7 mouse cellular contexts compared by ENCODE assay signal in the genomic region with DNA sequence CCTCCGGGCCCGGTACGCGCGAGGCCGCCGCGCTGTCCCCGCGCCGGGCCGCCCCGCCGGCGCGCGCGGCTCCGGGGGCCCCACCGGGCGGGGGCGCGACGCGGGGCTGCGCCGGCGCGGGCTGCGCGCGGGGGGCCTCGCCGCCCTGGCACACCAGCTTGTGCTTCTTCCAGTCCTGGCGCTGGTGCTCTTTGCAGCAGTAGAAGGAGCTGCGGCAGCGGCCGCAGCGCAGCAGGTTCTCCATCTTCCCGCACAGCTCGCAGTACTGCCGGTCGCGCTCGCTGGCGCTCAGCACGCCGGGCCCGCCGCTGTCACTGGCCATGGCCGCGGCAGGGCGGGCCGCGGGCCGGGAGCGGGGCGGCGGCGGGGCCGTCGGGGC. TPM values are rescaled to one million over a fixed set of nuclear protein-coding genes. Genes with fewer than 3 reads are reported as not detected.
DNase-seq lines count a peak whose midpoint lies in the region; ATAC-seq and TF ChIP-seq lines count a peak whose summit lies in the region.

No protein-coding gene starts in this region.

- peak overlapping the region; percentile 62; the same call in 1 of the 2 replicates for H3K27ac ChIP-seq in liver, adult 2 months (replicated peaks; ENCODE audit: insufficient read depth, low read depth, low read length)
- H3K27ac ChIP-seq in forebrain, embryonic 10.5 days, result peak overlapping the region; percentile 98
- H3K27ac ChIP-seq in limb, embryonic 10.5 days, result peak overlapping the region; percentile 97

- no peaks in the 10 kb centered on the region for H3K9me3 ChIP-seq in forebrain, embryonic 10.5 days
- no peaks in the 10 kb centered on the region for H3K9me3 ChIP-seq in limb, embryonic 10.5 days (replicated peaks)

- H3K36me3 ChIP-seq in liver, adult 2 months (ENCODE audit: control insufficient read depth, insufficient read depth, low read length), result no peaks in the 10 kb centered on the region
- peaks cover 17% of the 10 kb centered on the region for H3K36me3 ChIP-seq in forebrain, embryonic 10.5 days (replicated peaks)
- H3K36me3 ChIP-seq in limb, embryonic 10.5 days, result peaks cover 16% of the 10 kb centered on the region

- TF ChIP-seq POLR2A in liver, adult 2 months (IDR thresholded peaks at IDR 0.05; ENCODE audit: extremely low read depth, insufficient read depth, low read length), result no peak

- peak; percentile 8 for ATAC-seq in activated CD4-positive, CD25-positive, alpha-beta regulatory T cell, adult 4 months

- peaks cover 24% of the 10 kb centered on the region for H3K79me2 ChIP-seq in liver, adult 2 months (ENCODE audit: control insufficient read depth, insufficient read depth, low read length)

- peaks cover 14% of the 10 kb centered on the region for H3K4me1 ChIP-seq in liver, adult 2 months (ENCODE audit: control insufficient read depth, insufficient read depth, low read length)
- peaks cover 54% of the 10 kb centered on the region for H3K4me1 ChIP-seq in forebrain, embryonic 10.5 days
- H3K4me1 ChIP-seq in limb, embryonic 10.5 days, result peaks cover 43% of the 10 kb centered on the region

- peak overlapping the region; percentile 68 for H3K4me3 ChIP-seq in liver, adult 2 months (ENCODE audit: insufficient read depth, low read depth, low read length)
- peak overlapping the region; percentile 84 for H3K4me3 ChIP-seq in forebrain, embryonic 10.5 days
- peak overlapping the region; percentile 90 for H3K4me3 ChIP-seq in limb, embryonic 10.5 days

- no peak for TF ChIP-seq CTCF in liver, adult 2 months (IDR thresholded peaks at IDR 0.05; ENCODE audit: low read depth, low read length)

- no peaks in the 10 kb centered on the region for H3K27me3 ChIP-seq in liver, adult 2 months (ENCODE audit: control insufficient read depth, insufficient read depth, low read length)
- H3K27me3 ChIP-seq in forebrain, embryonic 10.5 days (ENCODE audit: poor library complexity, severe bottlenecking), result no peaks in the 10 kb centered on the region
- H3K27me3 ChIP-seq in limb, embryonic 10.5 days (ENCODE audit: low read depth, poor library complexity, severe bottlenecking), result no peaks in the 10 kb centered on the region

- WGBS in liver, adult 2 months, result 7% methylated on average over 60 of the region's 62 CpGs
- 4% methylated on average over 62 of the region's 62 CpGs for WGBS in forebrain, embryonic 10.5 days
- WGBS in limb, embryonic 10.5 days, result 6% methylated on average over 62 of the region's 62 CpGs

- H3K9ac ChIP-seq in liver, adult 2 months (ENCODE audit: low read depth, low read length), result peak overlapping the region; percentile 72

- DNase-seq in liver, adult 2 months (ENCODE audit: extremely low read depth, low read depth, low spot score), result no peak
- DNase-seq in liver, result no peak
- DNase-seq in forebrain, embryonic 10.5 days (ENCODE audit: extremely low spot score, low spot score), result peak; percentile 39
- DNase-seq in limb, embryonic 10.5 days (ENCODE audit: low spot score), result peak; percentile 61
- peak; percentile 51 for DNase-seq in naive thymus-derived CD4-positive, alpha-beta T cell, adult 2 months (ENCODE audit: low read depth)
- DNase-seq in urinary bladder, postnatal 14 days (ENCODE audit: low spot score), result no peak

RNA-seq across cellular contexts. Expression of gene Egln1, which starts 0.4 kb away (rescaled TPM):
- total RNA-seq in liver, adult 2 months (2014; rRNA removed), result 11.2 and 13.8 TPM in 2 replicates
- polyA plus RNA-seq in liver, adult 2 months (2012; rRNA removed), result 12.1 and 17.0 TPM in 2 replicates
- 10 to 100 TPM in 1 of 2 experiments, 1 to 10 TPM in 1; 9.3 to 12.4 TPM for polyA plus RNA-seq in activated CD4-positive, CD25-positive, alpha-beta regulatory T cell, adult 4 months (2017; shearing (Covaris generic))
- polyA plus RNA-seq in forebrain, embryonic 10.5 days (2016; fragmentation: Nextera tagmentation; extraction: Ambion mirVana), result 12.8 and 13.3 TPM in 2 replicates
- polyA plus RNA-seq in limb, embryonic 10.5 days (2016; fragmentation: Nextera tagmentation; extraction: Ambion mirVana), result 9.9 and 10.1 TPM in 2 replicates

RNA-seq across cellular contexts. Expression of gene Sprtn, which starts 51.0 kb away (rescaled TPM):
- total RNA-seq in liver, adult 2 months (2014; rRNA removed), result 5.4 and 6.3 TPM in 2 replicates
- 4.4 and 4.8 TPM in 2 replicates for polyA plus RNA-seq in liver, adult 2 months (2012; rRNA removed)
- polyA plus RNA-seq in activated CD4-positive, CD25-positive, alpha-beta regulatory T cell, adult 4 months (2017; shearing (Covaris generic)), result 1 to 10 TPM; 6.6 to 8.4 TPM
- polyA plus RNA-seq in forebrain, embryonic 10.5 days (2016; fragmentation: Nextera tagmentation; extraction: Ambion mirVana), result 8.8 and 10.0 TPM in 2 replicates
- polyA plus RNA-seq in limb, embryonic 10.5 days (2016; fragmentation: Nextera tagmentation; extraction: Ambion mirVana), result 9.3 and 10.4 TPM in 2 replicates

RNA-seq across cellular contexts. Expression of gene Exoc8, which starts 51.2 kb away (rescaled TPM):
- total RNA-seq in liver, adult 2 months (2014; rRNA removed), result 7.0 and 8.3 TPM in 2 replicates
- polyA plus RNA-seq in liver, adult 2 months (2012; rRNA removed), result 4.3 and 4.7 TPM in 2 replicates
- polyA plus RNA-seq in activated CD4-positive, CD25-positive, alpha-beta regulatory T cell, adult 4 months (2017; shearing (Covaris generic)), result 1 to 10 TPM; 5.3 to 8.3 TPM
- polyA plus RNA-seq in forebrain, embryonic 10.5 days (2016; fragmentation: Nextera tagmentation; extraction: Ambion mirVana), result 8.3 and 8.5 TPM in 2 replicates
- 8.7 and 9.2 TPM in 2 replicates for polyA plus RNA-seq in limb, embryonic 10.5 days (2016; fragmentation: Nextera tagmentation; extraction: Ambion mirVana)

Comparison
In these comparisons a context has a peak if more than half of its experiments do, and no peak if none do; other contexts are left out.
1. DNase-seq: peak in forebrain, embryonic 10.5 days (single experiment), limb, embryonic 10.5 days (single experiment) and naive thymus-derived CD4-positive, alpha-beta T cell, adult 2 months (single experiment); none in liver, adult 2 months (single experiment), liver (single experiment) and urinary bladder, postnatal 14 days (single experiment).
2. Peak in every context shown above with its lines, with median percentiles within 50 percentile points of each other: H3K27ac ChIP-seq and H3K4me3 ChIP-seq.